Mouse (Mus musculus) left cerebral cortex, adult 11 months (tissue): ENCODE results near the gene Itpr3.

Experiments
- DNase-seq: peaks from one replicate; pipeline ENCODE4 v3.0.0; 2022; ENCODE audit warnings: low spot score

Itpr3 gene

DNA sequence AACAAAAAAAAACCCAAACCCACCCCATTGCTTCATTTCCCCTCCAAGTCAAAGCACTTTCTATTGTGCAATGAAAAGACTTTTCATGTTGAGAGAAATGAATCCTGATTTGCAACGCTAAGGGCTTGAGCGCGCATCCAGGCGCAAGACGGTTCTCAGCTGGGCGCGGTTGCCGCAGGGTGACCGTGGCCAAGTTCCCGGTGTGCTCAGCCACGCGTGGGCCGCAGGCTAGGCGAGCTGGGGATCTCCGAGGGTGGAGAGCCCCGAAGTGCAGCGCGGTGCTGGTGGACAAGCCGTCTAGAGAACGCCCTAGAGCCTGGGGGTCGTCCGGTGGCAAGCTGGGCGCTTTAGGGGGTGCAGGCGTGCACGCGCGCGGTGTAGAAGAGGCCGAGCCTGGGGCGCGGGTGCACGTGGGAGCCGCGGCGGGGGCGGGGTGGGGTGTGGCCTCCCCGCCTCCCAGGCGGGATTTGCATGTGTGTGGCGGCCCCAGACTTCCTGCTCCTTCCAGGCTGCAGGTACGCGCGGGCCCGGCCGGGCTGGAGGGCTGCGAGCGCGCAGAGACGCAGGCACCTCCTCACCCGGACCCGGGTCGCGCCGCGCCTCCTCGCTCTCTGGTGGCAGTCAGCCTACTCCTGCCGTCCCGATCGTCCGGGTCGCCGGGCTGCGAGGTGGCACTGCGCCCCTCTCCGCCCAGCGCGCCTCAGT, at the start of gene Itpr3:
Gene Itpr3 (plus strand): TSS at position 493 of the 705 bp plus-strand sequence.
- DNase-seq, result no peak

GRCm38 (mm10) chr17:27008277-27008676, 48.8 kb upstream of the Itpr3 start:
- no peak for DNase-seq

- no peak for DNase-seq
Observed at GRCm38 (mm10) chr17:27011167-27011566, 45.9 kb upstream of the Itpr3 start.

DNA sequence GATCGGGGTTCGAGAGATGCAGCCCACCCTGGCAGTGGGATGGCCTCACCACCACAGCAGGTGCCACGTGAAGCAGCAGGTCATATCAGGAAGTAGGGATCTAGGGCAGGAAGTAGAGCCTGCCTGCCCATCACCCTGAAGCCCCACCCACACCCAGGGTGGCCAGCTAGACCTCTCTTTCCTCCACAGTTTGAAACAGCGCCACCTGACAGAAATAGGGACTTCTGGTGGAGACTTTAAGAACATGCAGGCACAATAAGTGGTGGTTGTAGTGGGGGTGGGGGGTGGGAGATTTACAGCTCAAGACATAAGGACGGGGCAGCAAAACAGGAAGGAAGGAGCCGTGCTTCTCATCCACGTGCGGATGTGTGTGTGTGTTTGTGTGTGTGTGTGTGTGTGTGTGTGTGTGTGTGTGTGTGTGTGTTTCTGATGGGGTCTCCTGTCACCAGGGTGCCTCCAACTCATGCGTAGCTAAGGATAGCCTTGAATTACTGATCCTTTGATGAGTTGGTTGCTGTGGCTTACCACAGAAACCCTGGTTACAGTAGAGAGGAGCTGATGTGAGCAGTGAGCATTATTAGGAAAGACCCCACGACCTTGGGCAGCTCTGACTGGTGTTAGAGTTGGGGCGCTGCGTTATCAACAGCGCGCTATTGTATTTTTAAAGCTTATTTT, 45.0 kb upstream of the Itpr3 start:
- no peak for DNase-seq

DNA sequence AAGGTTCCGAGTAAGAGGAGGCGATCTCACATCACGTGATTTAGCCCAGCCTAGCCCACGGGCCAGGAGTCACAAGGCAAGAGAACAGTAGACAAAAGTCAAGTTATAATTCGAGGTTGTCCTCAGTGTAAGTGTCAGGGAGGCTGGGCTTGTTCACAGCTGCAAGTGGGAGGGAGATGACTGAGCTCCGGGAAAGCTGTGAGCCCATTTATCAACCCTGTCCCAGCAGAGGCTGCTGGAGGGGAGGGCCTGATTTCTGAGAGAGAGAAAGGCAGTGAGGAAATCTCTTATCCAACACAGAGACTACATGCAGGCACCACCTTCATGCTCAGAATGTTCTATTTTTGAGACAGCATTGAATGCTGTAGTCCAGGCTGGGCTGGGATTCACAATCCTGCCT, 44.2 kb upstream of the Itpr3 start:
- DNase-seq, result peak; percentile 62

DNA sequence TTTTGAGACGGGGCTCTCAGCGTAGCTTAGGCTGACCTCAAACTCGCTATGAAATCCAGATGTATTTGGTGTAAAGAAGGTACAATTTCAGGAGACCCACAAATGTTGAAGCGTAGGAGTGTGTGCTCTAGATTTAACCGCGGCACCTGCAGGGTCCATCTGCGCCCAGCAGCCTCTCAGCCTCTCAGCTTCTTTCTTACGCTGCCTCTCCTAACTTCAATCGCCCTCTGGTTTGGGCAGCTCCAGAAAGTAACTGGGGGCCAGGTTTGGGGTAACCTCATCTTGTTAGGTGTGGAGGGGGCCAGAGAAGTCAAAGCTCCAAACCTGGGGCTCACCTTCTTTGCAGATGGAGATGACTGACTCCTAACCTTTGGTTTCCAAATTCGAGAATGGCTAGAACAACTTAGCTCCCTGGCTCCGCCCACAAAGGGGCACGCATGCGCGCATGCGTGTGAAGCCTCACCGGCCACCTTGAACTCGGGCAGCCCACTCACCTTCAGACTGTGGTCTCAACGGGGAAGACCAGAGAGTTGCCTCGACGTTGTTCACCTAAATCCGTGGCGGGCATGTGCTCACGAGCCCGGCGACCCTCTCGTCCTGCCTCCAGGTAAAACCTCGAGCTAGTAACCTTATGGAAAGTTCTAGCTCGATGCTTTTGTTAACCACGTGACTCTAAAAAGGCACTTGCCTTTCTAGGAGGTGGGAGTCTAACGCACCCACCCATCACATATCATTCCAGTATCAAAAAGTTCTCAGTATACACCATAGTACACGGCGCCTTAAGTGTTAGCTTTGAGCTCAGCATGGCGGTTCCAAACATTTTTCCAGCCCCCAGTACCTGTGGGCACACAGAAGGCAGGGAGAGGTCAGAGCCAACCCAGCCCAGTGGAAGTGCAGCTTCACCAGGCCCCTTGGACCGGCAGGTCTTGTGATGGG, 39.3 kb upstream of the Itpr3 start:
- peak; percentile 72 for DNase-seq

- DNase-seq, result no peak
Observed at GRCm38 (mm10) chr17:27018555-27019196, 38.4 kb upstream of the Itpr3 start.

DNA sequence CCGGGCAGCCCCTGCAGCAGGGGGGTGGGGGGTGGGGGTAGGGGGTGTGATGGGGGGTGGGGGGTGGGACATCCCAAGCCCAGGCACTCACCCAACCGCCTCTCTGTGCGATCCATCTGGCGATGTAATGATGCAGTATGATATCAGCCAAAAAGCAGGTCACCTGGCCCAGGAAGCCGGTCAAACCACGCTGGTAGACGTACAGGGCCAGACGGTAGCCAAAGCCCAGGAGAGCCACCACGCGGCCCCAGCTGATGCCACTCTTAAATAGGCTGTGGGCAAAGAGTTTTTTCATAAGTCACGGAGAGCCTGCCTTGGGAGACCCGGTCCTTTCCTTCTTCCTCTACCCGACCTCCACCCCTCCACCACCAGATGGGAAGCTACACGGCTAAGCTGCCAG, 36.0 kb upstream of the Itpr3 start:
- DNase-seq, result no peak

GRCm38 (mm10) chr17:27021736-27022135, 35.4 kb upstream of the Itpr3 start:
- no peak for DNase-seq

- no peak for DNase-seq
Observed at GRCm38 (mm10) chr17:27023342-27023741, 33.8 kb upstream of the Itpr3 start.

DNA sequence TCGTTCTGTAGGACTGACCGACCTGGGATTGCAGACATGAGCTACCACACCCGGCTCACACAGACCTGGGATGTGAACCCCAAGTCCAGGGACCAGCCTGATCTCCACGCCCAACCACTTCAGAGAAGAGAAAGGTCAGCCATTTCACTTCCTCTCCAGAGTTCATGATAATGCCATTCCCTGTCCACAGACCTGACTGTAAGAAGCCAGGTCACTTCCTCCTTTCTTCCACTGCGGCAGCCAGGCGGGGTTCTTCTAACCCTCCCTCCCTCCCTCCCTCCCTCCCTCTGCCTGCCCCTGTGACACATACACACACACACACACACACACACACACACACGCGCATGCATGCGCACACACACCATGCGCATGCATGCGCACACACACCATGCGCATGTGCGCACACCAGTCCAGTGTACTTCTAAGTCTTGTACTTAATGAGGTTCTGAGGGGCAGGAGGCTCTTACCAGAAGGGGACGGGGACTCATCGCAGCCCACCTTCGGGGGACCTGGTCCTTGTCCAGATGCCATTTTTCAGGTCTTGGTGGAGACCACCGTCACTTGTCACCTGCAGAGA, 31.7 kb upstream of the Itpr3 start:
- no peak for DNase-seq

- DNase-seq, result no peak
Observed at GRCm38 (mm10) chr17:27025951-27026350, 31.2 kb upstream of the Itpr3 start.

DNA sequence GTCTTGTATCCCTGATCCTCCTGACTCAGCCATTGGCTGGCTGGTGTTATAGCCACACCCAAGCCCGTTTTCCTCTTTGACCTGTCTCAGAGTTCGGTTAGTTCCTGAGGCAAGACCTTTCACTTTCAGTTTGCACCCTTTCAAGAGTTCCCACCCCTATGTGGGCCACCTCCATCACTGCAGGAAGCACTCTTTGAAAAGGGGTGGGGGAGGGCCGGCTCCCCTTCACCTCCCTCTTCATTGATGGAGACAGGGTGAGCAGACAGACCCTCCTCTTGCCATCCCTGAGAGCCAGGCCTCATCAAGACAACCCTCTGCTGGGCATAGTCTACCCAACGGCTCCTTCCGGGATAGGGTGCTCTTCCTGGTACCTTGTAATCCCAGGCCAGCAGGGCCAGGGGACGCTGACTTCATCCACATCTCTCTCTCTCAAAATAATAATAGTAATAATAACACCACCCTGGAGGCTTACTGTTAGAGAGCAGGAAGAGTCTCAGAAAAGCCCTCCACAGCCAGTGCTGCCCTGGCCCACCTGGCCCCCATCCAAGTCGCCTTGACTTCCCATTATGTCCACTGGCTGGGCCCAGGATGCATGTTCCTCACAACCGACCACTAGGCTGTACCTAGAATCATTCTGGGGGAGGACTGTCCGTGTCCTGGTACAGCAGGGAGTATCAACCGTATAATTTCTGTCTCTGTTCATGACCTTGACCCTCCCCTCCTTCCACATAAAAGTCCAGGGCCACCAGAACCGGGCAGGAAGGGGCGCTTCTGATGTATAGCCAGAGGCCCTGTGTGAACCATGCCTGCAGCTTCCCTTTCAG, 29.4 kb upstream of the Itpr3 start:
- DNase-seq, result no peak

GRCm38 (mm10) chr17:27028284-27028795, 28.8 kb upstream of the Itpr3 start:
- DNase-seq, result peak; percentile 84

- no peak for DNase-seq
Observed at GRCm38 (mm10) chr17:27028909-27029308, 28.2 kb upstream of the Itpr3 start, which contains the start of gene Bak1. Gene Bak1 (minus strand): TSS chr17:27029009.

DNA sequence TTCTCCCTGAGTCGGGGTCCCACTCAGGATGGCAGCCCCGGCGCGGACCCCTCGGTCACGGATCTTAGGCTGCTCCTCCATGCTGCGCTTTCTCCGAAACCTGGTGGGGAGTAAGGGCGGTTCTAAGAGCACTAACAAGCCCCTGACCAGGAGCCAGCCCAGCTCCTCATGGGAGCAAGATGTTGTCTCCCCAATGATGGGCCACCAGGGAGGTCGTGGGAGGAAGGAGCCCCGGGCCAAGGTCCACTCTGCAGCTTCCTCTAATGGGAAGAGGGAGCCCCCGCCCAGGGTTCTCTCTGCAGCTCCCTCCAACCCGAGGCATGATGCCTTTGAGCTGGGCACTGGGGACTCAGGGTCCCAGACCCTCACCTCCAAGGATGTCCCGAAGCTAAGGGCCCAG, 27.7 kb upstream of the Itpr3 start:
- DNase-seq, result no peak

- no peak for DNase-seq
Observed at GRCm38 (mm10) chr17:27030896-27031295, 26.2 kb upstream of the Itpr3 start.

- DNase-seq, result no peak
Observed at GRCm38 (mm10) chr17:27032328-27032727, 24.8 kb upstream of the Itpr3 start.

DNA sequence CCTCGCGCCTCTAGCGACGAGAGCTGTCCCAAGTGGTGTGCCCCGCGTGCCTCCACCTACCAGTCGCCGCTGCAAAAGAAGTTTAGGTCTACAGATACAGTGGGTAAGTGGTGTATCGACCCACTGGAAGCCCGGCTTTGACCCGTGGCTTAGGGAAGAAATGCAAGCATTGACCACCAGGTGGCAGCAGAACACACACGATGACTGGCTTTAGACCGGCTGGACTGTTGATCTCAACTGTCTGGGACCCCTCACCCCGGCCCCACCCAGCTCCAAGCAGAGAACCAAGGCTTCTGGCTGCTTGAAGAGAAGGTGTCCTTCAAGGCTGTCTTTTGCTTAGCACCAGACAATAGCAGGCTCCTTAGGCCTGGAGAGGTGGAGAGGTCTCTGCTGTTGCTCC, 24.2 kb upstream of the Itpr3 start:
- DNase-seq, result no peak

DNA sequence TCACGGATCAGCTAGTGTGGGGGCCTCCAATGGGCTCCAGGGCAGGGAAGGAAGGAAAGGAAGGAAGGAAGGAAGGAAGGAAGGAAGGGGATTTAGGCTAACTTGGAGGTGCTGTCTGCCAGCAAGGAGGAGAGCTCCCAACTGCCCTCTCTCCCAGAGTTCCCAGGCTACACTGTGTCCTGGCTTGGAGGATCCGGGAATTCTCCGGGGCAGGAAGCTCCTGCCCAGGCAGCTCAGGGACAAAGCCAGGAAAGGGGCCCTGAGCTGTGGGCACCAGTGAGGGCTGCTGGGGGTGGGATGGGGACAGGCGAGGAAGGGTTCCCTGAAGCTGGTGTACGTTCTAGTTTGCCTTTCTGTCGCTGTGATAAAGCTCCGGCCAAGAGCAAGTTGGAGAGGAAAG, 20.6 kb upstream of the Itpr3 start:
- DNase-seq, result no peak
